Mouse (Mus musculus) testis, adult 2 months (tissue): ENCODE results near the gene Coq8b. TPM values are rescaled to one million over a fixed set of nuclear protein-coding genes. Genes with fewer than 3 reads are reported as not detected.
A peak's percentile ranks its signal among the peaks of the same experiment; 100 is the strongest.

Experiments used
- H3K27ac ChIP-seq: fragments of 200-500 bp; 2 replicates; pipeline ENCODE4 v1.5.1; 2012; ENCODE audit warnings: low read depth, low read length; ENCODE audit not compliant: control insufficient read depth, insufficient read depth
- H3K27me3 ChIP-seq: fragments of 200-500 bp; 2 replicates; pipeline ENCODE4 v1.6.1; 2012; ENCODE audit warnings: mild to moderate bottlenecking, low read length, moderate library complexity; ENCODE audit not compliant: control insufficient read depth, insufficient read depth
- H3K36me3 ChIP-seq: fragments of 200-500 bp; 2 replicates; pipeline ENCODE4 v1.6.1; 2012; ENCODE audit warnings: mild to moderate bottlenecking, low read length; ENCODE audit not compliant: control insufficient read depth, insufficient read depth
- H3K4me1 ChIP-seq: fragments of 200-500 bp; 2 replicates; pipeline ENCODE4 v1.6.1; 2012; ENCODE audit warnings: low read length; ENCODE audit not compliant: control insufficient read depth, insufficient read depth
- H3K4me3 ChIP-seq: fragments of 200-500 bp; 2 replicates; pipeline ENCODE4 v1.5.1; 2012; ENCODE audit warnings: low read depth, mild to moderate bottlenecking, low read length, moderate library complexity, mixed read lengths; ENCODE audit not compliant: control insufficient read depth
- CTCF ChIP-seq: fragments of 200-500 bp; IDR thresholded peaks from 2 replicates; pipeline ENCODE4 v1.5.1; 2012; ENCODE audit warnings: low read depth, mild to moderate bottlenecking, inconsistent platforms, low read length, moderate library complexity; ENCODE audit not compliant: control insufficient read depth, insufficient read depth, insufficient replicate concordance
- POLR2A ChIP-seq: fragments of 200-500 bp; IDR thresholded peaks from 2 replicates; pipeline ENCODE4 v1.6.1; 2012; ENCODE audit warnings: low read depth, mild to moderate bottlenecking, inconsistent platforms, low read length, moderate library complexity; ENCODE audit not compliant: control insufficient read depth
- polyA plus RNA-seq: library from polyadenylated mRNA; depleted of rRNA; stranded (reverse); fragments of >200 nt; gene quantifications from 2 replicates; pipeline ENCODE4 v1.2.3, GENCODE M21; 2012

Gene Coq8b
- polyA plus RNA-seq, 1 experiment = 33.7 TPM

DNA sequence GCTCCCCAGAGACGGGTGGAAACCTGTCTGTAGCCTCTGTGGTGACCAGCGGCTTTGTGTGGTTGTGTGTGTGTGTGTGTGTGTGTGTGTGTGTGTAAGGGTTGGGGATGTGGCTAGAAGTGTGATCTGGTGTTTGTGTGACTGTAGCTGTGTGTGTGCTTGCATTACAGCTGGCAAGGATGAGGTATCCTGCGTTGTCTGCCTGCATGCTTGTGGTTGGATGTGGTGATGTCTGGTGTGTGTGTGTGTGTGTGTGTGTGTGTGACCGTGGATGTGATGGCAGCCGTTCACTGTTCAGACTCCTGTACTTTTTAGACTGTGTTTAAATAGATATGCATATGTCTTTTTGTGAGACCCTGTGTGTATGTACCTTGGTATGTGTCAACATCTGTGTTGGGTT is 26.9 kb downstream of the Coq8b start:
- Histone ChIP-seq H3K36me3 (no peaks in the 10 kb centered on the region), H3K4me3 (peak overlapping the region; percentile 2; the same call in 1 of the 2 replicates), H3K27me3 (no peaks in the 10 kb centered on the region), H3K4me1 (peaks cover 22% of the 10 kb centered on the region), H3K27ac (no peak overlapping the region)
- no peak for TF ChIP-seq POLR2A
- TF ChIP-seq CTCF = no peak

DNA sequence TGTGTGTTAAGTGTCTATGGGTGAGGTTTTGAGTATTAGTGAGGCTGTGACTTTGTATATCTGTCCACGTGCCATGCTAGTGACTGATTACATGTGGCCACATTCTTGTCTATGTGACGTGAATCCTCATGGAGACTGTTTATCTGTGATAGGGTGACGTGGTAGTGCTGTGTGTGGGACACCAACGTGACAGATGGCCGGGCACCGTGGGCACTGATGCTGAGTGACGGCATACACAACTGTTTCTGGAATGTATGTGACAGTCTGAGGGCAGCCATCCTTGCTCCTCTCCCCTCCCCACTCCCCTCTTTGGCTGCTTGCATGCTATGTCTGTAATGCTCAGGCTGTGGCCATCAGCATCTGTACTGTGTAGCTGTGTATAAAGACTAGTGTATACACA is 28.0 kb downstream of the Coq8b start:
- Histone ChIP-seq H3K4me3 (no peak overlapping the region), H3K27me3 (no peaks in the 10 kb centered on the region), H3K27ac (no peak overlapping the region), H3K36me3 (no peaks in the 10 kb centered on the region), H3K4me1 (peaks cover 22% of the 10 kb centered on the region)
- TF ChIP-seq CTCF (no peak), POLR2A (no peak)

DNA sequence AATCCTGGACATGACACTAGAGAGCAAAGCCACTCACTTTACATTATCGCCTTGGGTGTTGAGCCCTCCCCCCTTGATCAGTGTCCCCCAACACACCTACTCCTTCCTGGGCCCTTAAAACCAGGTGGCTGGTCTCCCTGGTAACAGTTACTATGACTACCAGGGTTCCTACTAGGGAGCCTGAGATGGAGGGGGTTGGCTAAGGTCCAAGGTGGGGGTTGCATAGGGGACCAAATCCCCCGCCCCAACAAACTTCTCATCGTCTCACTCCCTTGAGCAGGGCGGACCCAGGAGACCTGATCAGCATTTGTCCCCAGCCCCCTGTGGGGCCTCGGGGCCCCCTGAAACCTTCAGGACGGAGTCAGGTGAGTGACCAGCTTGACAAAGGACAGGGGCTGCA is 29.1 kb downstream of the Coq8b start:
- H3K36me3 ChIP-seq = no peaks in the 10 kb centered on the region
- H3K27ac ChIP-seq = no peak overlapping the region
- H3K4me1 ChIP-seq = peaks cover 22% of the 10 kb centered on the region
- no peaks in the 10 kb centered on the region for H3K27me3 ChIP-seq
- H3K4me3 ChIP-seq = no peak overlapping the region
- TF ChIP-seq POLR2A (no peak), CTCF (no peak)

DNA sequence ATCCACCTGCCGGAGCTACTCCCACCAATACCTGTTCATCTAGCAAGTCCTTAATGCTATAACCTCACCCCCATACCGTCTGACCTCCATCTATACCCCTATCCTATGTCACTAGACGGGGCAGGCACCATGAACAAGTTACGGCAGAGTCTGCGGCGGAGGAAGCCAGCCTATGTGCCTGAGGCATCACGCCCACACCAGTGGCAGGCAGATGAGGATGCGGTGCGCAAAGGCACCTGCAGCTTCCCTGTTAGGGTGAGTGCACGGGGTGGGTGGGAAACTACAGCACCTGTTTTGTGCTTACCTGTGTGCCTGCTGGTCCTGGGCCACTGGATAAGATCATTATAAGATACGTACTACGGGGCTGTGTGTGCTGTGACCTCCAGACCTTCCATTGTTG is 31.9 kb downstream of the Coq8b start:
- Histone ChIP-seq H3K4me1 (no peaks in the 10 kb centered on the region), H3K36me3 (no peaks in the 10 kb centered on the region), H3K4me3 (no peak overlapping the region), H3K27me3 (no peaks in the 10 kb centered on the region), H3K27ac (no peak overlapping the region)
- TF ChIP-seq CTCF (no peak), POLR2A (no peak)

DNA sequence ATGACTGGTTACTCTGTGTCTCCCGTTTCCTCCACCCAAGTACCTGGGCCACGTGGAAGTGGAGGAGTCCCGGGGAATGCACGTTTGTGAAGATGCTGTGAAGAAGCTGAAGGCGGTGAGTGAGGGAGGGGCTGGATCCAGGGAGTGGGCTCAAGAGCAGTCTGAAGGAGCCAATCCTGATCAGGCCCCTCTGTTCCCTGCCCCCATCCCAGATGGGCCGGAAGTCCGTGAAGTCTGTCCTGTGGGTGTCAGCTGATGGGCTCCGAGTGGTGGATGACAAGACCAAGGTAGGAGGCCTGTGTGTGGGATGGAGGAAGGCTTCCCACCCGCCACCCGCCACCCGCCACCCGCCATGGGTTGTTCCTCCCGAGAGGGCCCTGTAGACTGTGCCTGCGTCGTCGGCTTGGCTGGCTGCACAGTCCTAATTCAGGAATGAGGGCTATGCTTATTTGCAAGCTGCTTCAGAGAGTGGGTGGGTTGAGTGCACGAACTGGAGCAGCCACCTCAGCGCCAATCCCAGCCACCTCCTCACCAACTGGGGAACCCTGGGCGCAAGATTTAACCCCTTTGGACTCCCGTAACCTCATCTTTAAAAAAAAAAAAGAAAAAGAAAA is 33.8 kb downstream of the Coq8b start:
- no peaks in the 10 kb centered on the region for H3K27me3 ChIP-seq
- H3K4me3 ChIP-seq = no peak overlapping the region
- TF ChIP-seq CTCF (no peak), POLR2A (no peak)
- no peaks in the 10 kb centered on the region for H3K4me1 ChIP-seq
- H3K36me3 ChIP-seq = no peaks in the 10 kb centered on the region
- H3K27ac ChIP-seq = no peak overlapping the region

DNA sequence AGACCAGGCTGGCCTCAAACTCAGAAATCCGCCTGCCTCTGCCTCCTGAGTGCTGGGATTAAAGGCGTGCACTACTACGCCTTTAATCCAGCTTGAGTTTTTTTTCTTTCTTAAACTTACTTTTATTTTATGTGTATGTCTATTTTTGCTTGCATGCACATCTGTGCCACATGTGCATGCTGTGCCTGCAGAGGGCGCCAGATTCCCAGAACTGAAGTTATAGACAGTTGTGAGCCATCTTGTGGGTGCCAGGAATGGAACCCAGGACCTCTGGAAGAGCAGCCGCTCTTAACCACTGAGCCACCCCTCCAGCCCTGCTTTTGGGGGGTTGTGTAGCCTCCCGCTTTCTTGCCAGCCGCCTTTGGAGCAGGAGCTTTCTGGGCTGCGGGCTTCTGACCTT is 38.6 kb downstream of the Coq8b start:
- H3K27me3 ChIP-seq = no peaks in the 10 kb centered on the region
- no peak overlapping the region for H3K27ac ChIP-seq
- no peaks in the 10 kb centered on the region for H3K36me3 ChIP-seq
- H3K4me1 ChIP-seq = no peaks in the 10 kb centered on the region
- TF ChIP-seq CTCF = peak; percentile 30; the same call in 1 of the 2 replicates
- TF ChIP-seq POLR2A = no peak
- H3K4me3 ChIP-seq = no peak overlapping the region

DNA sequence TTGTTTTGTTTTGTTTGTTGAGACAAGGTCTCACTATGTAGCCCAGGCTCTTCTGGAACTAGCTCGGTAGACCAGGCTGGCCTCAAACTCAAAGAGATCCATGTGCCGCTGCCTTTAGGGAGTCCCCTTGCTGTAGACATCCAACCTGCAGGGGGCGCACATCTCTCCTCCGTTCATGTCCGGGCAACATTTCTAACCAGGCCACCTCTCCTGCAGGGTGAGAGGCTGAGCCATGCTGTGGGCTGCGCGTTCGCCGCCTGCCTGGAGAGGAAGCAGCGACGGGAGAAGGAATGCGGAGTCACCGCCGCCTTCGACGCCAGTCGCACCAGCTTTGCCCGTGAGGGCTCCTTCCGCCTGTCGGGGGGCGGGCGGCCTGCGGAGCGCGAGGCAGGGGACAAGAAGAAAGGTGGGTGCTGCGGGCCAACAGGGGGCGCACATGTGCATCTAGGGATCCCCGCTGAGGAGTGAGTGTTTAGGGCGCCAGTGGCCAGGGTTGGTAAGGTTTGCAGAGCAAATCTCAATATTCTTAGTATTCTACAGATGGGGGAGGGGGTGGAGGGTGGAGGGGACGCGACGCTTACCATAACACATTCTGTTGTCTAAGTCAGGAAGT is 41.0 kb downstream of the Coq8b start:
- Histone ChIP-seq H3K4me3 (peak overlapping the region; percentile 18), H3K27ac (no peak overlapping the region), H3K27me3 (no peaks in the 10 kb centered on the region), H3K4me1 (no peaks in the 10 kb centered on the region), H3K36me3 (no peaks in the 10 kb centered on the region)
- no peak for TF ChIP-seq POLR2A
- peak; percentile 74 for TF ChIP-seq CTCF
